Mouse (Mus musculus): ENCODE measurements around the gene Mef2d. TPM values are rescaled to one million over a fixed set of nuclear protein-coding genes. Genes with fewer than 3 reads are reported as not detected.
A peak's percentile ranks its signal among the peaks of the same experiment; 100 is the strongest.
"Not testable (repeated sequence)": the region's sequence is repeated elsewhere in the genome, so short reads cannot be mapped to it uniquely, and the experiment has no call there.

Mef2d gene
- polyA plus RNA-seq, 1 experiment: 89.7 TPM

DNA sequence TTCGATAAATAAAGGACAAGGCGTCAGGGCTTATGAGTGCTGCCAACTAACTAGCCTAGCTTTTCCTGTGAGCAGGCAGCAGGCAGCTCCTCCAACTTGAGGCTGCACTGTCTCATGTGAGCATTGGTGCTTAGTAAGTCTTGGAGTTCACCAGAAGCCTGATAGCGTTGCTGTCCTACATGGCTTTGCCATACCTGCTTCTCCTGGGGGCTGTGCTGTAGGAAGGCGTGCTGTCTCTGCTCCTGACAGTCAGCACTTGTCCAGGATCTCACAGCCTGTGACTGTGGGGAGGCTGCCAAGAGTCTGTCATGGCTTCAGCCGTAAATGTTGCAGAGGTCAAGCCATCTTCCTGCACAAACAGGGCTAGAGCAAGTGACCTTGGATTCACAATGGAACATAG is 23.9 kb downstream of the Mef2d start:
- no peaks in the 10 kb centered on the region for H3K4me1 ChIP-seq (ENCODE audit: control insufficient read depth, insufficient read depth, insufficient read length, low read length)
- H3K36me3 ChIP-seq (ENCODE audit: control insufficient read depth, insufficient read depth, low read length): peaks cover 84% of the 10 kb centered on the region
- no peaks in the 10 kb centered on the region for H3K27me3 ChIP-seq (ENCODE audit: control insufficient read depth, insufficient read depth, low read length)
- 77% methylated on average over 5 of the region's 5 CpGs for WGBS
- TF ChIP-seq CTCF (IDR thresholded peaks at IDR 0.05; ENCODE audit: extremely low read depth, insufficient read length, insufficient replicate concordance, low read depth, low read length): no peak
- TF ChIP-seq POLR2A (IDR thresholded peaks at IDR 0.05; ENCODE audit: low read depth, low read length): no peak
- no peak overlapping the region for H3K4me3 ChIP-seq (ENCODE audit: low read depth, low read length)
- no peak overlapping the region for H3K27ac ChIP-seq (ENCODE audit: insufficient read depth, low read depth, low read length)

- no peak for TF ChIP-seq POLR2A (IDR thresholded peaks at IDR 0.05; ENCODE audit: low read depth, low read length)
- TF ChIP-seq CTCF (IDR thresholded peaks at IDR 0.05; ENCODE audit: extremely low read depth, insufficient read length, insufficient replicate concordance, low read depth, low read length): no peak
- Histone ChIP-seq H3K27ac (ENCODE audit: insufficient read depth, low read depth, low read length) (no peak overlapping the region), H3K4me3 (ENCODE audit: low read depth, low read length) (no peak overlapping the region), H3K36me3 (ENCODE audit: control insufficient read depth, insufficient read depth, low read length) (peaks cover 52% of the 10 kb centered on the region), H3K27me3 (ENCODE audit: control insufficient read depth, insufficient read depth, low read length) (no peaks in the 10 kb centered on the region), H3K4me1 (ENCODE audit: control insufficient read depth, insufficient read depth, insufficient read length, low read length) (no peaks in the 10 kb centered on the region)
- WGBS: 81% methylated on average over 5 of the region's 5 CpGs
Measured at GRCm38 (mm10) chr3:88170361-88170760, 28.2 kb downstream of the Mef2d start.

DNA sequence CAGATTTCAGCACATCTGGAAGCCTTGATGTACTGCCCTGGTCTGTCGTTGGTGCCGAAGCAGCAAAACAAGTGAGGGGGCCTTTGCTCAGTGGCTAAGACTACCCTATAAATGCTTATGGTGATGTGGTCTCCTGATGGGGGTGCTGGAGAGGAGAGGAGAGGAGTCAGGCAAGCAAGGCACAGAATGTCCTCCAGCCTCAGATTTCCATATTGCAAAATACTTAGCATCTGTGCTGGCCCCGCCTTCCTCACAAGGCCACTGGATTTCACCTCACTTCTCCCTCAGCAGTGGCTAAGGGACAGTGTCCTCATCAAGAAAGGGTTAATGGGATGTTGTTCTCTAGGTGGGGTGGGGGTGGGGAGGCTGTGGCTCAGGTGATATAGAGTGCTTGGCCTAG is 30.3 kb downstream of the Mef2d start:
- Histone ChIP-seq H3K36me3 (ENCODE audit: control insufficient read depth, insufficient read depth, low read length) (peaks cover 39% of the 10 kb centered on the region), H3K4me3 (ENCODE audit: low read depth, low read length) (no peak overlapping the region), H3K27me3 (ENCODE audit: control insufficient read depth, insufficient read depth, low read length) (no peaks in the 10 kb centered on the region), H3K27ac (ENCODE audit: insufficient read depth, low read depth, low read length) (no peak overlapping the region), H3K4me1 (ENCODE audit: control insufficient read depth, insufficient read depth, insufficient read length, low read length) (no peaks in the 10 kb centered on the region; the same call in 1 of the 2 replicates)
- TF ChIP-seq POLR2A (IDR thresholded peaks at IDR 0.05; ENCODE audit: low read depth, low read length): no peak
- no peak for TF ChIP-seq CTCF (IDR thresholded peaks at IDR 0.05; ENCODE audit: extremely low read depth, insufficient read length, insufficient replicate concordance, low read depth, low read length)
- WGBS: 89% methylated on average over 3 of the region's 3 CpGs

GRCm38 (mm10) chr3:88173375-88173774 is 31.2 kb downstream of the Mef2d start:
- Histone ChIP-seq H3K27me3 (ENCODE audit: control insufficient read depth, insufficient read depth, low read length) (no peaks in the 10 kb centered on the region), H3K4me3 (ENCODE audit: low read depth, low read length) (no peak overlapping the region), H3K36me3 (ENCODE audit: control insufficient read depth, insufficient read depth, low read length) (peaks cover 30% of the 10 kb centered on the region), H3K4me1 (ENCODE audit: control insufficient read depth, insufficient read depth, insufficient read length, low read length) (no peaks in the 10 kb centered on the region; the same call in 1 of the 2 replicates), H3K27ac (ENCODE audit: insufficient read depth, low read depth, low read length) (no peak overlapping the region)
- 53% methylated on average over 3 of the region's 3 CpGs for WGBS
- TF ChIP-seq CTCF (IDR thresholded peaks at IDR 0.05; ENCODE audit: extremely low read depth, insufficient read length, insufficient replicate concordance, low read depth, low read length) (peak; percentile 73; the same call in 1 of the 2 replicates), POLR2A (IDR thresholded peaks at IDR 0.05; ENCODE audit: low read depth, low read length) (no peak)

- WGBS: 58% methylated on average over 2 of the region's 2 CpGs
- TF ChIP-seq CTCF (IDR thresholded peaks at IDR 0.05; ENCODE audit: extremely low read depth, insufficient read length, insufficient replicate concordance, low read depth, low read length): no peak
- TF ChIP-seq POLR2A (IDR thresholded peaks at IDR 0.05; ENCODE audit: low read depth, low read length): no peak
Measured at GRCm38 (mm10) chr3:88174894-88175293, 32.7 kb downstream of the Mef2d start.

DNA sequence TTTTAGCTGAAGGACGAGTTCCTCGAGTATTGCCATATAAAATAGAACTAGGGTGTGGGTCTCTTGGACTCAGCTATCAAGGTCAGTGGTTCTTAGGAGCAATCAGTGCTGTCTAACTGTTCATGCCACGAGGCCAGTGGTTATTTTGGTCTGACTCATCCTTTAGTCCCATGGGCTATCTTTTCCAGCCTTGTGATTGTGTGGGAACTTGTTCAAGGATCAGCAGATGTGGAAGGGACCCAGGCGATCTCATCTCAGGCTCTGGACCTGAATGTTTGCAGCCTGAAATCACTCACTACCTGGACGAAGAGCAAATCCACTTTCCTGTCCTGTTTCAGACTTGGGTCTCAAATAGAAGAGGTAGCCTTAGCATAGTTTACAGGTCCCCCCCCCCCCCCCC is 34.9 kb downstream of the Mef2d start:
- H3K4me3 ChIP-seq (ENCODE audit: low read depth, low read length): peak overlapping the region; percentile 66
- 17% methylated on average over 5 of the region's 5 CpGs for WGBS
- H3K27ac ChIP-seq (ENCODE audit: insufficient read depth, low read depth, low read length): peak overlapping the region; percentile 92
- no peaks in the 10 kb centered on the region for H3K27me3 ChIP-seq (ENCODE audit: control insufficient read depth, insufficient read depth, low read length)
- no peaks in the 10 kb centered on the region; the same call in 1 of the 2 replicates for H3K4me1 ChIP-seq (ENCODE audit: control insufficient read depth, insufficient read depth, insufficient read length, low read length)
- peaks cover 3% of the 10 kb centered on the region; the same call in 1 of the 2 replicates for H3K36me3 ChIP-seq (ENCODE audit: control insufficient read depth, insufficient read depth, low read length)
- TF ChIP-seq CTCF (IDR thresholded peaks at IDR 0.05; ENCODE audit: extremely low read depth, insufficient read length, insufficient replicate concordance, low read depth, low read length) (no peak), POLR2A (IDR thresholded peaks at IDR 0.05; ENCODE audit: low read depth, low read length) (no peak)

More at GRCm38 (mm10) chr3:88174894-88175293, 32.7 kb downstream of the Mef2d start:
- no peak overlapping the region for H3K27ac ChIP-seq (ENCODE audit: insufficient read depth, low read depth, low read length)
- H3K36me3 ChIP-seq (ENCODE audit: control insufficient read depth, insufficient read depth, low read length): peaks cover 16% of the 10 kb centered on the region
- H3K4me1 ChIP-seq (ENCODE audit: control insufficient read depth, insufficient read depth, insufficient read length, low read length): no peaks in the 10 kb centered on the region; the same call in 1 of the 2 replicates
- no peak overlapping the region for H3K4me3 ChIP-seq (ENCODE audit: low read depth, low read length)
- no peaks in the 10 kb centered on the region for H3K27me3 ChIP-seq (ENCODE audit: control insufficient read depth, insufficient read depth, low read length)

GRCm38 (mm10) chr3:88177562-88178345 is 35.6 kb downstream of the Mef2d start:
- TF ChIP-seq POLR2A (IDR thresholded peaks at IDR 0.05; ENCODE audit: low read depth, low read length): 0 out of 2 replicates have a peak, but pooled peaks have one; percentile 24
- TF ChIP-seq CTCF (IDR thresholded peaks at IDR 0.05; ENCODE audit: extremely low read depth, insufficient read length, insufficient replicate concordance, low read depth, low read length): no peak
- Histone ChIP-seq H3K27me3 (ENCODE audit: control insufficient read depth, insufficient read depth, low read length) (no peaks in the 10 kb centered on the region), H3K27ac (ENCODE audit: insufficient read depth, low read depth, low read length) (peak overlapping the region; percentile 92), H3K4me3 (ENCODE audit: low read depth, low read length) (peak overlapping the region; percentile 66), H3K4me1 (ENCODE audit: control insufficient read depth, insufficient read depth, insufficient read length, low read length) (no peaks in the 10 kb centered on the region; the same call in 1 of the 2 replicates), H3K36me3 (ENCODE audit: control insufficient read depth, insufficient read depth, low read length) (no peaks in the 10 kb centered on the region)
- WGBS: under 1% methylated on average over 49 of the region's 49 CpGs

GRCm38 (mm10) chr3:88178346-88178733 is 36.2 kb downstream of the Mef2d start:
- 20% methylated on average over 11 of the region's 11 CpGs for WGBS
- not testable (repeated sequence) for H3K27me3 ChIP-seq (ENCODE audit: control insufficient read depth, insufficient read depth, low read length); H3K4me1 ChIP-seq (ENCODE audit: control insufficient read depth, insufficient read depth, insufficient read length, low read length); H3K36me3 ChIP-seq (ENCODE audit: control insufficient read depth, insufficient read depth, low read length)
- Histone ChIP-seq H3K27ac (ENCODE audit: insufficient read depth, low read depth, low read length) (peak overlapping the region; percentile 63), H3K4me3 (ENCODE audit: low read depth, low read length) (peak overlapping the region; percentile 66)
